Mouse (Mus musculus) cerebellum, adult 9-10 months (tissue): Measurements from ENCODE around the gene Srsf11.
A peak's percentile ranks its signal among the peaks of the same experiment; 100 is the strongest.

Experiments used
- DNase-seq: peaks from one replicate; pipeline ENCODE4 v3.0.0; 2022

Gene Srsf11

GRCm38 (mm10) chr3:158036329-158036988 lies at the start of gene Srsf11, which contains the start of gene Lrrc40:
Gene Srsf11, minus strand, starts transcription at chr3:158036639.
Gene Lrrc40, plus strand, starts transcription at chr3:158036662.
- DNase-seq, result peak; percentile 93

GRCm38 (mm10) chr3:158077828-158078227 lies 41.4 kb upstream of the Srsf11 start:
- no peak for DNase-seq

GRCm38 (mm10) chr3:158077380-158077772 lies 40.9 kb upstream of the Srsf11 start:
- DNase-seq, result no peak

GRCm38 (mm10) chr3:158076685-158077379 lies 40.4 kb upstream of the Srsf11 start:
- peak; percentile 32 for DNase-seq

- no peak for DNase-seq
Measured at GRCm38 (mm10) chr3:158075004-158075403, 38.6 kb upstream of the Srsf11 start.

- DNase-seq, result no peak
Measured at GRCm38 (mm10) chr3:158068613-158069263, 32.3 kb upstream of the Srsf11 start.

- no peak for DNase-seq
Measured at GRCm38 (mm10) chr3:158067916-158068315, 31.5 kb upstream of the Srsf11 start.

GRCm38 (mm10) chr3:158065256-158065655 lies 28.8 kb upstream of the Srsf11 start:
- no peak for DNase-seq

- DNase-seq, result no peak
Measured at GRCm38 (mm10) chr3:158061811-158062523, 25.5 kb upstream of the Srsf11 start.

- no peak for DNase-seq
Measured at GRCm38 (mm10) chr3:158060621-158061291, 24.3 kb upstream of the Srsf11 start.

GRCm38 (mm10) chr3:158049508-158049907 lies 13.1 kb upstream of the Srsf11 start:
- DNase-seq, result no peak

- no peak for DNase-seq
Measured at GRCm38 (mm10) chr3:158040755-158041154, 4.3 kb upstream of the Srsf11 start.

- DNase-seq, result no peak
Measured at GRCm38 (mm10) chr3:158038106-158038505, 1.7 kb upstream of the Srsf11 start.

GRCm38 (mm10) chr3:158035866-158036265 lies 573 bp downstream of the Srsf11 start:
- peak; percentile 48 for DNase-seq

GRCm38 (mm10) chr3:158032106-158032505 lies 4.3 kb downstream of the Srsf11 start:
- DNase-seq, result no peak

- peak; percentile 80 for DNase-seq
Measured at GRCm38 (mm10) chr3:158031371-158031925, 5.0 kb downstream of the Srsf11 start.

- no peak for DNase-seq
Measured at GRCm38 (mm10) chr3:158009762-158010320, 26.6 kb downstream of the Srsf11 start.

- no peak for DNase-seq
Measured at GRCm38 (mm10) chr3:158008647-158009046, 27.8 kb downstream of the Srsf11 start.

- DNase-seq, result no peak
Measured at GRCm38 (mm10) chr3:157998742-157999369, 37.6 kb downstream of the Srsf11 start.

- no peak for DNase-seq
Measured at GRCm38 (mm10) chr3:157995726-157996125, 40.7 kb downstream of the Srsf11 start.

- no peak for DNase-seq
Measured at GRCm38 (mm10) chr3:157993322-157993721, 43.1 kb downstream of the Srsf11 start.
